Mouse (Mus musculus): ENCODE measurements around the gene Cradd.

Cradd gene

DNA sequence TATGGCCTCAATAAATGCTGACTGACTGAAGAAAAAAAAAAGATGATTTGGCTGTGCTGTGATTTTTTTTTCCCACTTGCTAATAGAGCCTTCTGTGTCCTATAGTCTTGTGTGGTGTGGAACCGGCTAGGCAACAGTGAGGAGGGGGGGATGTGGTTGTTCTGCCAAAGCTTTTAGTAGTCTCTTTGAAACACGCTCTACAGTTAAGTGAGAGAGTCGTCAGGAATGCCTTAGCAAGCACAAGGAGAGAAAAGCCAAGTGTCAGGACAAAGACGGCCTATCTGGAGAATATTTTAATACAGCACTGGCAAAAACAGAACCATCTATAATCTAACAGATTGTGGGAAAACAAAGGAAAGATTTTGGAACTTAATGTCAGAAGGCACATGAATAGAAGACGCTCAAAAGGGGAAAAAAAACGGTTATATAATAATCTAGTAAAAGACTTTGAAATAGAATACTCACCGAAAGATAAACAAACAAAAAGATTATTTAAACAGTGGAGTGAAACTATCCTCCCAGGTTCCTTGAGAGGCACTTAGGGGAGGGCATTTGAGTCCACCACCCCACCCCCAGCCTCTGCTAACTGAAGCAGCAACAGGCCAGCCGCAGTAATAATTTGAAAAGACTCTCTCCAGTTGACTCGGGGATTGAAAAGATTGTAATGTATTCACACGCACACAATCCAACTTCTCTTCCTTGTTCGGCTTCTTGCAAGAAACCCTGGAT, 16.9 kb downstream of the Cradd start:
- no peak for DNase-seq (ENCODE audit: low read depth in 1 of 2, low spot score in 2 of 2)

DNA sequence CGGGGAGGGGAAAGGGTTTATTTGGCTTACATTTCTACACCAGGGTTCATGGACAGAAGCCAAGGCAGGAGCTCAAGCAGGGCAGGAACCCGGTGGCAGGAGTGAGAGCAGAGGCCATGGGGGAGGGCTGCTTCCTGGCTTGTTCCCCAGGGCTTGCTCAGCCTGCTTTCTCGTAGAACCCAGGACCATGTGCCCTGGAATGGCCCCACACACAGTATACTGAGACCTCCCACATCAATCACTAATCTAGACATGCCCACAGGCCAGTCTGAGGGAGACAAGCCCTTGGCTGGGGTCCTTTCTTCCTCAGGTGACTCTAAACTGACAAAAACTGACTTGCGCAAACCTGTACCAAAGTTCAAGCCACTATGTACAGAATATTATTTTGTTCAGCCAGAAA, 19.7 kb downstream of the Cradd start:
- DNase-seq (ENCODE audit: low read depth in 1 of 2, low spot score in 2 of 2), result no peak

DNA sequence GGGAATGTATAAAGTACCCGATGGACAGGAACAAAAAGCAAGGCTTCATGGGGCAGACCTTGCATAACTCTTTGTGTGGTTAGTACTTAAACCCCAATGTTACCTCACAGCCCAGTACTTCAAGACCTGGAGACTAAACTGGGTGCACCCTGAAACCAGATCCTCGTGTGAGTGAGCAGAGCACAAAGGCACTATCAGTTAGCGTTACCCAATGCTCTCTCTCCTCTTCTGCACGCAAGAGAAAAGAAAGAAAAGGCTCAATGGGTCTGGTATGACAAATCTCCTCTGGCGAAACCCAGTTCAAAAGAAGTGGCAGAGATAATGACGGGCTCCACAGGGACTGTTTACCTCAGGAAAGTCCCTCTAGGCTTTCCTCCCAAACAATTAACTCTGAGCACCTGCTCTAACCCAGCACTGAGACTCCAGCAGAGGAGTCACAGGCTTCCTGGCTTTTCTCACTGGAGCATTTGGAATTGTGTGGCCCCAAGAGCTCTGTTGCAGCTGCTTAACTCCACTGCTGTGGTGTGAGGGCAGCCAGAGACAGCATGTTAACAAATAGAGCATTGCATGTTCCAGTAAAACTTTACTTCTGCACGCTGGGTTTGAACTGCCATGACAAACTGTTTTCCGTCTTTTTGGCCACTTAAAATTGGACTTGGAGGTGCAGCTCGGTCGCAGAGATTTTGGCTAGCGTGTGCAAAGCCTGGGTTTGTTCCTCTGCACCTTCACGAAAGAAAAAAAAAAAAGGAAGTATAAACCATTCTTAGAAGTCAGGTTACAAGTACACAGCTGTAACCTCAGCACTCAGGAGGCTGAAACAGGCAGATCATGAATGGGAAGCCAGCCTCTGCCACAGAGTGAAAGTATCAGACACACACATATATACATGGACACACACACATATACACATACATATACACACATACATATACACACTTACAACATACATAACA, 21.4 kb downstream of the Cradd start:
- DNase-seq (ENCODE audit: low read depth in 1 of 2, low spot score in 2 of 2), result no peak

DNA sequence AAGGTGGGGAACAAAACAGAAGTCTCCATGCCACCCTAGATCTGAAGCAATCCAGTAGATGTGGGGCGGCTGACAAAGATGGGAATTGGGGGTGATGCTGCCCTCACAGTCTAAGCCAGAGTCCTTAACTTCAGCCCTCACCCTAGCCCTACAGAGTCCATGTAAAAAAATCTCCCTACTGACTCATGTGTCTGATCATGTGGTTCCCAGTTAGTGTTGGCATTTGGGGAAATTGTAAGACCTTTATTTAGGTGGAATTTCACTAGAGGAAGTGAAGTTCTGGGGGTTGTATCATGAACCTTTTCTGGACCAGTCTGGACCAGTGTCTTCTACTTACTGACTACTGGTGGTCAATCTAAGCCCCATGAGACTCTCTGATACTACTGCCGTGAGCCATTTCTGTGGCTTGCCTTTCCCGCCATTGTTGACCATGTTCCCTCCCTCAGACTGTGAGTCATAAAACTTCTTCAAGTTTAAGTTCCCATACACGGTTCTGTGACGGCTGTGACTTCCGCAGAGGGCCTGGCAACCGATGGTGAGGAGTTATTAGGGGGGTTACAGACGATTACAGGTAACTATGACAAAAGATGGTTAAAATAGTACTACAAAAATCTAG, 23.6 kb downstream of the Cradd start:
- DNase-seq (ENCODE audit: low read depth in 1 of 2, low spot score in 2 of 2), result no peak

DNA sequence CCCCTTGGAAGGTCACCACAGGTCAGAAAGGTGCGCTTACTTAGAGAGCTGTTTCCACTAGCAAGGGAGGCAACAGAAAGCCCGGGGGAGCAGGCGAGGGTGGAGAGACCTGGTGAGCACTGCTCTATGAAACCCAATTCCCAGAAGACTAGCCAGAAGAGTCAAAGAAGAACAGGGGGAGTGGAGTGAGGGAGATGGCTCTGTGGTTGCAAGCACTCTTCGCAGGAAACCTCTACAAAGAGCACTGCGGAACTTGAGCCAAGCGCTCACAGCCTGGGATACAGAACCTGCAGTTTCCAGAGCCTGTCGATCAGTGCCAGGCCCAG, 24.2 kb downstream of the Cradd start:
- DNase-seq (ENCODE audit: low read depth in 1 of 2, low spot score in 2 of 2), result no peak

DNA sequence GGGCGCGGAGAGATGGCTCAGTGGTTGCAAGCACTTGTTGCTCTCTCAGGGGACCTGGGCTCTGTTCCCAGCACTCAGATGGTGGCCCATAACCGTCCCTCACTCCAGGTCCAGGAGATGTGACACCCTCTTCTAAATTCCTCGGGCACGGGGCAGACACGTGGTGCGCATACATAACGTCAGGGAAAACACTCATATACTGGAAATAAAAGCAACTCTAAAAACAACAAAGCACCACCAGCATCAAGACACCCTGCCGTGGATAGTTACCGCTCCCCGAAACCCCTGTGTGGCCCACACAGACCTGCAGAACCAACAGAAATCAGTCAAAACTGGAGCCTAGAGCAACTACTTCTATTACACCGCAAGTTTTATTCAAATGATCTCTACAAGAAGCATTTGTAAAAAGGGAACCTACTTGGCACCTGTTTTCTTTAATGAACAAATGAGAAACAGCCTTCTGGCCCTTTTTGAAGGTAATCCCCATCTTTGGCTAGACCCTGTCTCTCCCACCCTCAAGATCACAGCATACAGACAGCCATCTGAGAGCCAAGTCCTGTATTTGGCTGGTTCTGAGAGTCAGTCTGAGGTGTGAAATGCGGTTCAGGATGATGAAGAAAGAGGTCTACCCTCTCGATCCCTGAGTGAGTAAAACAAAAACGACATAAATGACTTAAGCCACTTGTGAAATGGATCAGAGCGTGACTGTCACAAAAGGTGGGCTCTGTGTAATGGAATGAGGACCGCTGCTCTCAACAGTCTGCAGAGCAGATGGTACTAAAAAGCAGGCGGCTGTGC, 24.7 kb downstream of the Cradd start:
- no peak for DNase-seq (ENCODE audit: low read depth in 1 of 2, low spot score in 2 of 2)

DNA sequence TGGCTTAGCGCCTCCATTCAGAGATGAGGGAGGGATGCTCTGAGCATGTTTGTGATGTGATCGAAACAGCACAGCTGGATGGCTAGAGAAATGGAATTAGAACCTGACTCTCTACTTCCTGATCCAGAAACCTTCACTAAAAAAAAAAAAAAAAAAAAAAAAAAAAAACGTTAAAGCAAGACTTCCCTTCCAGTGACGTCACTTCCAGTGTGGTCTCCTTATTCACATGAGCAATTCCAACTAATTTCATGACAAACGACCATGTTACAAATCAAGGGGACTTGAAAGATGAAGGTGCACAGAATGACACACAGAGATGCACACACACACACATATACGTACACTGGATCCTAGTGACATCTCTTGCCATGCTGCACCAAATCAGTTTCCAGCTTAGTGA, 25.4 kb downstream of the Cradd start:
- no peak for DNase-seq (ENCODE audit: low read depth in 1 of 2, low spot score in 2 of 2)

DNA sequence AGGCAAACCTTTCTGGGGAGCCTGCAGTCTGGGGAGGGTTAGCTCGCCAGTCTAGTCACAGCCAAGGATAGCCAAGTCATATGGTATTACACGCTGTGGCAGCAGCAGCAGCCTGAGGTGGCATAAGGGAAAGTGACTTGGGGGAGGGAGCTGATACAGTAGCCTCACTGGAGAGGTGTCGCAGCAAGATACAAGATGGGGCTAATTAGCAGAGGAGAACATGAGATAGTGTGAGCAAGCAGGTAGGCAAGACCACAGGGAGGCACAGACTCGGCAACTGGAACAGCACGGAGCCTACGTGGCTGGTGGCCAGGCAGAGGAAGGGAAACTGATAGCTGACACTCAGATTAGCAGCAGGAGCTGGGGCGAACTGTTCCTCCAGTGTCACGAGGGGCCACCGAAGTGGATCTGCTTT, 26.2 kb downstream of the Cradd start:
- DNase-seq (ENCODE audit: low read depth in 1 of 2, low spot score in 2 of 2), result no peak

DNA sequence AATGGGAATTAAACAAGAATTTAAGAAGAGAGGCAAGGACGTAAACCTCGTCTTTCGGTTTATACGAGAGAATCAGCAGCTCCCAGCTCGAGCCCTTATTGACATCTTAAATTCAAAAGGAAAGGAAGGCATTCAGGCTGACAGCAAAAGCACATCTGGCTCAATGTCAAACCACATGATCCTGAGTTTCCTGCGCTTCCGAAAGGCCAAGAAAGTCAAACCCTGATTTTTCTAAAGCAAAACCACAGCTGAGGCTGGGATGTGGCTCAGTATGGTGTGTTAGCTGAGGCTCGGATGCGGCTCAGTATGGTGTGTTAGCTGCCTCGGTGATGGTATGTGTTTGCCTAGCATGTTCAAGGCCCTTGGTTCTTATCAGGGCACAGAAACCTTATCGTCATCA, 26.9 kb downstream of the Cradd start:
- DNase-seq (ENCODE audit: low read depth in 1 of 2, low spot score in 2 of 2), result no peak

DNA sequence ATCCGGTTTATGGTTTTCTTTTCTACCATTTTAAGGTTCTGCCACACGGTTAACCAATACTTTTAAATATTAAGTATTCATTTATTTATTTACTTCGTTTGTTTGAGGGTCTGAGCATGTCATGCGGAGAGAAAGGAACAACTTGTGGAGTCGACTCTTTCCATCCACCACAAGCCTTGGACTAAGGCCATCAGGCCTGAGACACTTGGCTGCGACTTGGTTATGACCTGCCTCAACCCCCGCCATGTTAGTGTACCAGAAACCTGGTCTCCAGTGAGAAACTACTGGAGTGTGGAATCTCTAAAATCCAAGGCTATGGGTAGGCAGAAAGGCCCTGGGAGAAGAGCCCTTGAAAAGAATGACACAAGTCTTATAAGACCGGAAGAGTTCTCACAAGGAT, 30.7 kb downstream of the Cradd start:
- DNase-seq (ENCODE audit: low read depth in 1 of 2, low spot score in 2 of 2), result no peak

DNA sequence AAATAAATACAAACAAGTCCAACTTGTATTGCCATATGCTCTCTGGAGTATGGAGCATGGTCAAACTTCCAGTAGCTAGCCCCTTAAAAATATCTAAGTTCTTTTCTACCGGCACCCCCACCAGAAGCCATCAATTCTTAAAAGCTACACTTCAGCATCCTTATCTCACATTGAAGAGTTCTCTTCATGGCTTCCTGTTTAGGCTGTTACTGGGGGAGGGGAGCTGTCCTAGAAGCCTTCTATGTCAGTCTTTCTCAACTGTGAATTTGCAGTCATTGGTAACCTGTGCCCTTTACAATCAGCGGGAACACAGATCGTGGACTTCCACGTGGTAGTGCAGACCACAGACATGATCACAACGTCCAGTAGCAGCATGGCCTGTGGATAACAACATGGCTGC, 31.7 kb downstream of the Cradd start:
- no peak for DNase-seq (ENCODE audit: low read depth in 1 of 2, low spot score in 2 of 2)

DNA sequence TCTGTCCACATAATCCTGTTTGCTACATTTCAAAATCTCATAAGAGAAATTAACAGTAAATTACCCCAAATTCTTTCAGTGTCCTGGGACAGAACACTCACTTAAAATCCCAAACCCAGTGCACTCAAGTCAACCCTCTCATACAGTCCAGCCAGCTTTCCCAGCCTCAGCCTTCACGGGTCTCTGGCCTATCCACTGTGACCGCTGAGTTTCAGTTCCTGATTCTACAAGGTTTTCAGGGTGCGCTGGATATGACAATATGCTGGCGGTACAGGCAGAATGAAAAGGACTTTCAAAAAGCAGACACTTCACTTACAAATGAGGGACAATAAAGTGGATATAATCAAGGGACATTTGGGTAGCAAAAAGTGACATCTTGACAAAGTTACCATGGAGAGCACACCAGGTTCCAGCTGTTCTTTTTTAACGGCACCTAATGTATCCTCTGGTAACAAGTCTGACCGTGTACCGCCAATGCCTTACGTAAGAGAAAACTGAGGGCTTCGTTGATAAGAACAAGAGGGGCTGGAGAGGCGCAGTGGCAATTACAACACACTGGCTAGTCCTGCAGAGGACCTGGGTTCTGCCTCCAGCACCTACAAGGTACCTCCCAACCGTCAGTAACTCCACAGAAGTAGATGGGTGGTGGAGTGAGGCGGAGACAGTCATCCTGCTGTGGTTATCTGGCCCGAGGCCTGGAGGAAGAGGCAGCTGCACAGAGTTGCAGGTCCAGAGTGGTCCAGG, 32.6 kb downstream of the Cradd start:
- peak; percentile 36 to 51 for DNase-seq (ENCODE audit: low read depth in 1 of 2, low spot score in 2 of 2)

DNA sequence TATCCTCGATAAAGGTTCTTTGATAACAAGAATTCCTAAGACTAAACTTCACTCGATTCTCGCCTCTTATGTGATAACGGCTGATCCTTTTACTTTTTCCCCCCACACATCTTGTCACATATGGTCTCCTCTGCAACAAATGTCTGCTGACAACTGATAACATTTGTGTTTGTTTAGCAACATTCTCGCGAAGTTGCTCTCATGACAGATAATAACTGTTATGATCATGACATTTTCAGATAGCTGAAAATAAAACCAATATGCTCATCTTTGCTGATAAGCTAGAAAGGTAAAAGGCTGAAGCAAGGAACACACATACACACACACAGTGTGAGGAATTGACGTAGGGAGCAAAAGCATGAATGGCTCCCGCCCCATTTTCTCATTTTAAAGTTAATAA, 34.1 kb downstream of the Cradd start:
- DNase-seq (ENCODE audit: low read depth in 1 of 2, low spot score in 2 of 2), result no peak

DNA sequence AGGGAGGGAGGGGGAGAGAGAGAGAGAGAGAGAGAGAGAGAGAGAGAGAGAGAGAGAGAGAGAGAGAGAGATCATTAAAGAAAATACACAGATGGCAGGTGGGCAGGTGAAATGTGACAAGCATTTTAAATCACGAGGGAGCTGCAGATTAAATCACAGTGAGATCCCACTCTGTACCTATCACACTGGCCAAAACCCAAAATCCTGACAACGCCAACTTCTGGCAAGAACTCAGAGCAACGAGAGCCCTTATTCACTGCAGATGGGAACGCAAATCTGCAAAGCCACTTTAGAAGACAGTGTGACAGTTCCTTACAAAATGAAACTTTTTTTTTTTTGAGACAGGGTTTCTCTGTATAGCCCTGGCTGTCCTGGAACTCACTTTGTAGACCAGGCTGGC, 35.7 kb downstream of the Cradd start:
- DNase-seq (ENCODE audit: low read depth in 1 of 2, low spot score in 2 of 2), result no peak

DNA sequence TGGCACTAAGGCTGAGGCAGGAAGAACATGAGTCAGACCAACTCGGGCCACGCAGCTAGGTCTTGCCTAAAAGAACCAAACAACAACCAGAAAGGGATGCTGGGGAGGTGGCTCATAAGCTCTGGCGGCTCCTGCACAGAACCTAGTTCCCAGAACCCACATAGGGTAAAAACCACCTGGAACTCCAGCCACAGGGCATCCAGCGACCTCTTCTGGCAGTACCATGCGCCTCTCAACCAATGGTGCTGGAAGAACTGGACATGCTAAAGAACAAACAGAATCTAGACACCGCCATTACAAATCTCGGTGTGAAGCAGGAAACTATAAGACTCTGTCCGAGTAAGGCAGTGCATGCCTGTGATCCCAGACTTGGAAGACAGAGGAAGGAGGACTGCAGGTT, 36.6 kb downstream of the Cradd start:
- no peak for DNase-seq (ENCODE audit: low read depth in 1 of 2, low spot score in 2 of 2)

DNA sequence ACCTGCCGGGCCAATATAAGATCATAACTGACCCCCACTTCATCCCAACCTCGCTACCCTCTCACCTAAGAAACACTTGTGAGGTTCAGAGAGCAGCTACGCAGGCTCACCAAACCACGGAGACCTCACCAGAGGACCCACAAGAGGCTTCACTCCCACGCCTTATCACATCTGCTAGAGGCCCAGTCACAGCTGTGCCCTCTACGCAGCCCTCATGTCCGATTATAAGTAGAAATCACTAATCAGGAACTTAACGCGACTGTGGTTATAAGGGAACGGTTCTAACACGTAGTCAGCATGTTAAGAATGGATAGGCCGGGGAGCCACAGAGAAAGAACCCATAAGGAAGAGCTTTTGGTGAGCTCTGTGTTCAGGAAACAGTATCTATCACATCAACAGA, 40.5 kb downstream of the Cradd start:
- no peak for DNase-seq (ENCODE audit: low read depth in 1 of 2, low spot score in 2 of 2)

DNA sequence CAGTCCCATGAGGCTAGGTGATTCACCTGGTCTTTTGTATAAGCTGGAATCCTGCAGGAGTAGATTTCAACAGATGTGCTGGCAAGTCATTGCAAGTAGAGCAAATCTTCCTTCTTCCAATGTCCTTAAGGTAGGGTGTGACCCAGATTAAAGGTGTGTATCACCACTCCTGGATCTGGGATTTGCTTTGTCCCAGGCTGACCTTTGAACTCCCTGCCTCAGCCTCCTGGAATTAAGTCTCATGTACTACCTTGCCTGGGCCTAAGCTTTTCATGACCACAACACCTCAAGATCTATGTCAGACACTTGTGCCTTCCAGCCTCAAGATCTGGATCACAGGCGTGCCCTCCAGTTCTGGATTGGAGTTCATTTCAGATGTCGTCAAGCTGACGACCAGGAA, 41.9 kb downstream of the Cradd start:
- no peak for DNase-seq (ENCODE audit: low read depth in 1 of 2, low spot score in 2 of 2)

DNA sequence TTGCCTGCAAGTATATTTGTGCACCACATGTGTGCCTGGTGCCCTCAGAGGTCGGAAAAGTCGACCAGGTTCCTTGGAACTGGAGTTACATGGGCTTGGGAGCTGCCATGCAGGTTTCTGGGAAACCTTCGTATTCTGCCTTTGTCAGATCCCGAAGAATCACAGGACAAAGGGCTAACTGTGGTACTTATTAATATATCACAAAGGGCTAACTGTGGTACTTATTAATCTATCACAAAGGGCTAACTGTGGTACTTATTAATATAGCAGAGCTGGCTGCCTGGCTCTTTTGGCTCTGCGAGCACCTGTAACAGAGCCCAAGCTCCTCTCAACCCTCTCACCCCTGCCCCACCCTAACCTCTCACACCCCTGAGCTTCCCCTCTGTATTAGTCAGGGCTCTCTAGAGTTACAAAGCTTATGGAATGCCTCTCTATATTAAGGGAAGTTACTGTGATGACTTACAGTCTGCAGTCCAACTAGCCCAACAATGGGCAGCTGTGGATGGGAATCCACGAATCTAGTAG, 42.4 kb downstream of the Cradd start:
- no peak for DNase-seq (ENCODE audit: low read depth in 1 of 2, low spot score in 2 of 2)

DNA sequence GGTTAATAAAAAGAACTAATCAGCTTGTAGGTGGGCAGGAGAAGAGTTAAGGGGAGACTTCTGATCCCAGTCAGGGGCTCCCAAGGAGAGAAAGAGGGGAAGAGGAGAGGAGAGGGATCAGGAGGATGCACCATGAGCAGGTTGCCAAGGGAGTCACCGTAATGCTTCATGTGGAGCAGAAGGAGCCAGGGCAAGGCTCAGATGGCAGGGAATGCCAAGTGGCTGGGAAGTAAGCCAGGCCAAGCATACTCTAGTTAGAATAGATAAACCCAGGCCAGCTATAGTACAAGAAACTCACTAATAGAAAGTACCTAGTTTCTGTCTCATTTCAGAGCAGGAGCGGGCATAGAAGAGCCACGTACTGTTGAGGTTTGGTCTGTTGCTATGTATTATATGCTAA, 43.6 kb downstream of the Cradd start:
- no peak for DNase-seq (ENCODE audit: low read depth in 1 of 2, low spot score in 2 of 2)

DNA sequence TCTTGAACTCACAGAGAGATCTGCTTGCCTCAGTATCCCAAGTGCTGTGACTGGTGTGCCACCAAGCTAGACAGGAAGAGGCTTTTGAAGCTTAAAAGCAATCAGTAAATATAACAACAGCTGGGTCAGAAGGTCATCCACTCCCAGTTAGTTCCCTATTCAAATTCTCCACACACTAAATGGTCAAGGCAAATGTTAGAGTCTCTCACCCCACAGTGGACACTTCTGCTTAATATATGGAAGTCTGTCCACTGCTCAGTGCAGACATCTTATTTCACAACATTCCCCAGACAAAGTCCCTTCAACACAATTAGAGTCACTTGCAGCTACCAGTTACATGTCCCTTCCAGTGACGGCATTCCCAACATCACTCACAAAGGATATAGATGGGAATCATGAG, 44.5 kb downstream of the Cradd start:
- peak in 1 of 2 experiments; percentile 8 for DNase-seq (ENCODE audit: low read depth in 1 of 2, low spot score in 2 of 2)
